Mouse (Mus musculus) liver, embryonic 13.5 days (tissue): ENCODE results near the gene Hoga1. TPM values are rescaled to one million over a fixed set of nuclear protein-coding genes. Genes with fewer than 3 reads are reported as not detected.

Experiments
- ATAC-seq: fragments of 200-750 bp; cut with Nextera tagmentation; 2 replicates; pipeline ENCODE4 v1.8.0; 2017; ENCODE audit warnings: low read depth, mild to moderate bottlenecking, moderate number of reproducible peaks, moderate library complexity
- DNase-seq: peaks from one replicate; pipeline ENCODE4 v3.0.0; 2022
- H3K27ac ChIP-seq: fragments of 300-500 bp; sonication (generic); 2 replicates; pipeline ENCODE4 v1.5.1; 2015; ENCODE audit warnings: moderate library complexity, mild to moderate bottlenecking, inconsistent platforms
- H3K27me3 ChIP-seq: fragments of 300-500 bp; sonication (generic); 2 replicates; pipeline ENCODE4 v1.6.1; 2015; ENCODE audit warnings: mild to moderate bottlenecking, inconsistent platforms
- H3K36me3 ChIP-seq: fragments of 300-500 bp; sonication (generic); 2 replicates; pipeline ENCODE4 v1.6.1; 2015; ENCODE audit warnings: mild to moderate bottlenecking, inconsistent platforms
- H3K4me1 ChIP-seq: fragments of 300-500 bp; sonication (generic); replicated peaks from 2 replicates; pipeline ENCODE4 v1.6.1; 2015; ENCODE audit warnings: inconsistent platforms
- H3K4me2 ChIP-seq: fragments of 300-500 bp; sonication (generic); 2 replicates; pipeline ENCODE4 v1.6.1; 2015; ENCODE audit warnings: inconsistent platforms, mild to moderate bottlenecking, moderate library complexity
- H3K4me3 ChIP-seq: fragments of 300-500 bp; sonication (generic); replicated peaks from 2 replicates; pipeline ENCODE4 v1.5.1; 2015; ENCODE audit warnings: mild to moderate bottlenecking, inconsistent platforms
- H3K9ac ChIP-seq: fragments of 300-500 bp; sonication (generic); 2 replicates; pipeline ENCODE4 v1.6.1; 2015; ENCODE audit warnings: mild to moderate bottlenecking, inconsistent platforms
- H3K9me3 ChIP-seq: fragments of 300-500 bp; sonication (generic); replicated peaks from 2 replicates; pipeline ENCODE4 v1.6.1; 2016; ENCODE audit warnings: inconsistent platforms
- WGBS: fragments of 180-500 bp; shearing (Covaris S2); methylation state at CpG from one replicate; pipeline ENCODE4 v1.1.7; 2015; ENCODE audit not compliant: insufficient replicate concordance; 5-methylcytosine and 5-hydroxymethylcytosine counted together
- polyA plus RNA-seq: library from polyadenylated mRNA; unstranded; fragments of >200 nt; fragmentation: Nextera tagmentation; extraction: Ambion mirVana; gene quantifications from 2 replicates; pipeline ENCODE4 v1.2.1, GENCODE M21; 2015

Hoga1 gene
- polyA plus RNA-seq, 1 experiment from 2014 or later = 21.9 TPM

DNA sequence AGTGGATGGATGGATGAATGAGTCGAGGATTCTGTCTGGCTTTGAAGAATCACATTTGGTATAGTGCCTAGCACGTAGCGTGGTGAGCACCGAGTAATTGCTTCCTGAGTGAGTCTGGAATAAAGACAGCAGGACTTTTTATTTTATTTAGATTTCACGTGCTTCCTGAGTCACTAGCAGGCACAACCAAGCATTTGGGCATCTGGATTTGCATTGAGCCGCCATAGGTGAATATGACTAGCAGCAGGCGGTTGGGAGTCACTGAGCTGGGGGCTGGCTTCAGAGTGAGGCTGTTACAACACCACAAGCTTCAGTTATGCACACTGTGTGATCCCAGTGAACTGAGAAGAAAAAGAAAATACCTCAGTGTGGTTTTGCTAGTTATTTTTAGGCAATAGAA, 36.3 kb upstream of the Hoga1 start:
- Histone ChIP-seq H3K36me3 (no peaks in the 10 kb centered on the region), H3K27ac (no peak overlapping the region), H3K4me3 (no peak overlapping the region), H3K9me3 (no peaks in the 10 kb centered on the region), H3K27me3 (no peaks in the 10 kb centered on the region), H3K4me1 (peaks cover 32% of the 10 kb centered on the region), H3K9ac (no peak overlapping the region), H3K4me2 (no peak overlapping the region)
- 64% methylated on average over 7 of the region's 7 CpGs for WGBS
- DNase-seq (no peak), ATAC-seq (no peak)

DNA sequence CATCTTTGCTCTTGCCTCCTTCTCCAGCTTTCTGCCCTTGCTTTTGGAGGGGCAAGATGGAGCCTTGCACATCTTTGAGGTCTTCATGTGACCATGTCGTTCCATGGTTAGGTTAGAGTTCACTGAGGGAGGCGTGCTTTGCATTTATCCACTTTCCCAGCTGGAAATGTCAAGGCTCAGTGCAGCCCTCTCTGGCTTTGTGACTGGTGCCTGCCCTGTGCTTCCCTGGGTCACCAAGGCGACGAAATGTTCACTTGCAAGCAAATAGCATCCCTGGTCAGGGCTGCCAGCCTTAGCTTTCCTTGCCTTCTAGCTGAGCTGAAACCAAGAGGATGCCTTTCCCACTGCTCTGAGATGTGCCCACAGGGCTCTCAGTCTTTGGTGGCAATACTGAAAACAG, 35.0 kb upstream of the Hoga1 start:
- ATAC-seq = no peak
- Histone ChIP-seq H3K27me3 (no peaks in the 10 kb centered on the region), H3K9me3 (no peaks in the 10 kb centered on the region), H3K4me2 (no peak overlapping the region), H3K27ac (no peak overlapping the region), H3K4me3 (no peak overlapping the region), H3K4me1 (peaks cover 18% of the 10 kb centered on the region), H3K36me3 (no peaks in the 10 kb centered on the region), H3K9ac (no peak overlapping the region)
- 58% methylated on average over 4 of the region's 4 CpGs for whole genome bisulfite sequencing
- DNase-seq = no peak

DNA sequence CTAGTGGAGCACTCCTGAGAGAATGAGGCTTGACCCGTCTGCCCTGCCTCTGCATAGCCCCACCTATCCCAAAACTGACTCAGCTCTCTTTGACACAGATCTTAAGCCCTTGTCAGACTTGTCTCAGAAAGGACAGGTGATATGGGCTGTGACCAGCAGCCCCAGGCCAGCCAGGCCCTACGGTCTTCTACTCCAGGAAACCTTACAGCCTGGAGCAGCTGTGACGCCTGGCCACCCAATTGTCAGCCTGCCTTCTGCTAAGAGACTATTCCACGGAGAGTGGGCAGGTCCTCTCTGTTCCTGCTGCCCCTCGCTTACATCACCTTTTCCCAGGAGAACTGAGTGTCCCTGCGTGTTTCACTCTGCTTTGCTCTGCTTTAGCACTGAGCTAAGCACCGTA, 34.3 kb upstream of the Hoga1 start:
- DNase-seq (no peak), ATAC-seq (no peak)
- Histone ChIP-seq H3K27ac (no peak overlapping the region), H3K36me3 (no peaks in the 10 kb centered on the region), H3K9ac (no peak overlapping the region), H3K4me3 (no peak overlapping the region), H3K9me3 (no peaks in the 10 kb centered on the region), H3K4me2 (no peak overlapping the region), H3K27me3 (no peaks in the 10 kb centered on the region), H3K4me1 (peaks cover 11% of the 10 kb centered on the region)
- 71% methylated on average over 7 of the region's 7 CpGs for WGBS

DNA sequence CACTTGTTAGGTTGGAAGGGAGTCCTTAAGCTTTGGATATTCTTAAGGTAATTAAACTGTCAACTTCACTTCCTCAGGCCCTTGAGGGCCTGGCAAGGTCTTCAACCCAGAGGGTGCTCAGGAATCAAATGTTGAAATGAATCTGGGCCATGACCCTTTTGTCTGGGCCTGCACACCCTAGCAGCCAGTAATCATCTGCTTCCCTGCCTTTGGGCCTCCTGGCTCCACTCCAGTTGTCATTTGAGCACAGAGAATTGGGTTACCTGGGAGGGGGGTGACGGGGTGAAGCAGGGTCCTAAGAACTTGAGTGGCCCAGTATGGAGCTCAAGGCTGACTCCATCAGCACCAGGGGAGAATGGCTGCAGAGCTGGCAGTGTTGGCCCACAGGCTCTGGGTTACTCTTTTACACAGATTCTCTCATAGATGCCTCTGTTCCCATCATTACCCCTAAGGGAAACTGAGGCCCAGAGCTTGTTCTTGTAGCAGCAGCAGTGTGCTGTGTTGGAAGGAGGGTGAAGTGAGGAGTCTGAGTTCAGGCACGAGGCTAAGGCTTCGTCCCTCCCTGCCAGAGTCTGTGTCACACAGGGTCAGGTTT, 31.1 kb upstream of the Hoga1 start:
- ATAC-seq (no peak), DNase-seq (no peak)
- 67% methylated on average over 3 of the region's 3 CpGs for WGBS

DNA sequence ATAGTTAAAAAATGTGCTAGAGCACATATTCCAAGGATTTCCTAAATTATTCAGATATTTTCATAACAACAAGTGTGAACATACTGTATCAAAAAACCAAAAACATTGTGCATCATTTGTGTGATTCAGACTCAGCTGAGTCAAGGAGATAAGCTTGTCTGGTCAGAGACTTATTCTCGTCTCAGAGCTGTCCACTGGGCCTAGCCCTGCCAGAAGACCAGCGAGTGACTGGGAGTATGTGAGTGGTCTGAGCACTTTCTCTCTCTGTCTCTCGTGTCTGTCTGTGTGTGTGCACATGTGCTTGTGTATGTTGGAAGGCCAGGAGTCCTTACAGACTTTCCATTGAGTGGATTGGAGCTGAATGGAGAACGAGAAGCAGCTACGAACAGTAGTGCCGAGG, 30.4 kb upstream of the Hoga1 start:
- 65% methylated on average over 6 of the region's 6 CpGs for WGBS
- H3K9me3 ChIP-seq = no peaks in the 10 kb centered on the region
- no peak overlapping the region for H3K27ac ChIP-seq
- no peaks in the 10 kb centered on the region for H3K27me3 ChIP-seq
- ATAC-seq (no peak), DNase-seq (no peak)
- H3K9ac ChIP-seq = no peak overlapping the region
- H3K36me3 ChIP-seq = no peaks in the 10 kb centered on the region
- H3K4me2 ChIP-seq = no peak overlapping the region
- H3K4me1 ChIP-seq = peaks cover 16% of the 10 kb centered on the region
- no peak overlapping the region for H3K4me3 ChIP-seq

More for the DNA sequence above, 31.1 kb upstream of the Hoga1 start:
- H3K36me3 ChIP-seq = no peaks in the 10 kb centered on the region
- no peak overlapping the region for H3K4me3 ChIP-seq
- no peaks in the 10 kb centered on the region for H3K9me3 ChIP-seq
- H3K27ac ChIP-seq = no peak overlapping the region
- H3K27me3 ChIP-seq = no peaks in the 10 kb centered on the region
- H3K4me2 ChIP-seq = no peak overlapping the region
- H3K4me1 ChIP-seq = peaks cover 14% of the 10 kb centered on the region
- no peak overlapping the region for H3K9ac ChIP-seq

DNA sequence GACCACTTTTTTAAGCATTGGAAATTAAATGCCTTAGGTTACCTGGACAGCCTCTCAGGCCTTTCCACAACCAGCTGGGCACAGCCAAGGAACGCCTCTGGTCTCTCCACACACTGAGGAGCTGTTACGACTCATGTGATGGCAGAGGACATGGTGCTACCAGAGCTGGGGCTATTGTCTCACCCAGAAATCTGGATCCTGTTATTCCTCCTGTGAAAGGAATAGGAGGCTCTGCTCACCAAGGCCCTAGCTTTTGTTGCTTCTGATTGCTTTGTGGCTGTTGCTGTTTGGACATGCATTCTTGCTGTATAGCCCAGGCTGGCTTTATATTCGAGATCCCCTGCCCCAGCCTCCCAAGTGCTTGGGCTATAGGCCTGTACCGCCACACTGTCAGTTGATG, 29.2 kb upstream of the Hoga1 start:
- no peaks in the 10 kb centered on the region for H3K36me3 ChIP-seq
- no peak overlapping the region for H3K4me3 ChIP-seq
- no peak for DNase-seq
- peaks cover 16% of the 10 kb centered on the region for H3K4me1 ChIP-seq
- no peak overlapping the region for H3K9ac ChIP-seq
- H3K27ac ChIP-seq = no peak overlapping the region
- H3K9me3 ChIP-seq = no peaks in the 10 kb centered on the region
- ATAC-seq = no peak
- WGBS = 70% methylated on average over 4 of the region's 4 CpGs
- H3K27me3 ChIP-seq = no peaks in the 10 kb centered on the region
- no peak overlapping the region for H3K4me2 ChIP-seq

DNA sequence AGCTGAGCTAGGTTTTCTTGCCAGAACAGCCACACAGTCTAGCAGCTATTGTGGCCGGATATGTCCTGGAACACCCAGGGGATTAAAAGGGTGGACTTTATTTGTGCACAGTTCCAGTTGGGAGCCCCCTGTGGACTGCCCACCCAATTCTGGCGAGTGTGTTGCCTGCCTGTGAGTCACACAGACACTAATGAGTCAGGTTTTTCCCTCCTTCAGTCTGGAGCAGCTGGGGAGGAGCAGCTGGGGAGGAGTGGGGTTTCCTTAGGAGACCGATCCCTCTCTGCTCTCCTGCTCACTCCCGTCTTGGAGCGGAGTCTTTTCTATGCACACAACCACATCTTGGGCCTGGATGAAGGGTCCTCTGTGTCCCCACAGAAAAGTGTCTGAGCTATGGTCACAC, 28.6 kb upstream of the Hoga1 start:
- ATAC-seq (no peak), DNase-seq (no peak)
- H3K27ac ChIP-seq = 0 out of 2 replicates have a peak overlapping the region, but pooled peaks have one; percentile 12
- H3K4me2 ChIP-seq = no peak overlapping the region
- no peaks in the 10 kb centered on the region for H3K9me3 ChIP-seq
- WGBS = 70% methylated on average over 5 of the region's 5 CpGs
- no peak overlapping the region for H3K4me3 ChIP-seq
- no peak overlapping the region for H3K9ac ChIP-seq
- H3K36me3 ChIP-seq = no peaks in the 10 kb centered on the region
- no peaks in the 10 kb centered on the region for H3K27me3 ChIP-seq
- H3K4me1 ChIP-seq = peaks cover 16% of the 10 kb centered on the region

DNA sequence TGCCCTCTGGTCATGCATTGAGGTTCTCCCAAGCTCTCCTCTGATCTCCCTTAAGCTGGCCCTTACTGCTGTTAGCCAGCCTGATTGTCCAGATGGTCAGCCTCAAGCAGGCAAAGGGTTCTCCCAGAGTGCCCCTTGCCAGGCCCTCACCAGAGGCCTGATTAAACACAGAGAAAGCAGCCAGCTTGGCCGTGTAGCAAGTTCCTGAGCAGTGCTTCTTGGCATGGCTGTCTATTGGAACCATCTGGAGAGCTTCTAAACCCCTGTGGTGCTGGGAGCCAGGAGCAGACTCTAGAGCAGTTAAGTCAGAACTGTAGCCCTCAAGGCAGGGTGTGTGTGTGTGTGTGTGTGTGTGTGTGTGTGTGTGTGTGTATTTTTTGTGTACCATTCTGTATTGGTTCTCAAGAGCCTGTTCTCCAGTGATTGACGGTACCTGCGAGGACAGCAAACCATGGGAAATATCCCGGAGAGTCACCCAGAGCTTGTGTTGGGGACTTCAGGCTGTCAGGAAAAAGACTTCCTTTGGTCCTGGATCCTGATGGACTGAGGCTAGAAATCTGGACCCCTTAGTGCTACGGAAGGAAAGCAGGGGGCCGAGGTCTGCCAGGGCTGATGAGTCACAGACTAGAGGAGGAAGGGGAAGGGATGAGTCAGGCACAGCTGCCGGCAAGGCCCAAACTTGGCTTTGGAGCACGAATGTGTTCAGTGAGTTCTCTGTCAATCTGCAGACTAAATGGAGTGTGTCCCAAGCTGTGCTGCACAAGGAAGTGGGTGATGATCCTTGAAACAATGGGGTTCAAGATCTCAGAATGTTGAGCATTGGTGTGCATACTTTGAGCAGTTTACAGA, 27.8 kb upstream of the Hoga1 start:
- DNase-seq (no peak), ATAC-seq (no peak)
- H3K27ac ChIP-seq = peak overlapping the region; percentile 12; the same call in 1 of the 2 replicates
- H3K9ac ChIP-seq = no peak overlapping the region
- H3K36me3 ChIP-seq = no peaks in the 10 kb centered on the region
- peaks cover 16% of the 10 kb centered on the region for H3K4me1 ChIP-seq
- H3K4me2 ChIP-seq = no peak overlapping the region
- no peaks in the 10 kb centered on the region for H3K27me3 ChIP-seq
- no peak overlapping the region for H3K4me3 ChIP-seq
- H3K9me3 ChIP-seq = no peaks in the 10 kb centered on the region
- WGBS = 27% methylated on average over 8 of the region's 8 CpGs

DNA sequence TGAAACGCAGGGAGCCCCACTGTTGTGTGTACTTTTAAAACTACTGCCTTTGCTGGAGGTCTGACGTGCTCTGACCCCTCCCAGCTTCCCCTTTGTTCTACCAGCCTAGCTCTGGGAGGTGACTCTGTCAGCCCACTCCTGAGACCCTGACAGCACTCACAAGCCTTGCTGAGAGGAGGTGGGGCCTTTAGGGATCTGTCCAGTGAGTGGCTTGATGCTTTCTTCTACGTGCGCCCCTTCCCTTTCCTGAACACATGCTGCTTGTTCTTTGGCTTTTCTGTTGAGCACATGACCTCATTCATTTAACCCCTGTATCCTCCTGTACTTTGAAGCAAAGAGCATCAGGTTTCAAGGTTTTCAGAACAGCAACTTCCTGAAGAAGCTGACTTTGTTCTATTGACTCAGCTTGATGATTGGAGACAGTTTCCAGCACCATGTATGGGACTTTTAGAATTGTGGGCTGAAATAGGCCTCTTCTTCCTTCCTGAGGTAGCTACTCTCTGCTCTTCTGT, 26.3 kb upstream of the Hoga1 start:
- no peak overlapping the region for H3K4me2 ChIP-seq
- H3K4me1 ChIP-seq = peaks cover 16% of the 10 kb centered on the region
- H3K9me3 ChIP-seq = no peaks in the 10 kb centered on the region
- H3K36me3 ChIP-seq = no peaks in the 10 kb centered on the region
- 0 out of 2 replicates have a peak overlapping the region, but pooled peaks have one; percentile 19 for H3K27ac ChIP-seq
- WGBS = 39% methylated on average over 4 of the region's 4 CpGs
- DNase-seq = no peak
- H3K9ac ChIP-seq = no peak overlapping the region
- no peak overlapping the region for H3K4me3 ChIP-seq
- H3K27me3 ChIP-seq = no peaks in the 10 kb centered on the region
- no peak for ATAC-seq

DNA sequence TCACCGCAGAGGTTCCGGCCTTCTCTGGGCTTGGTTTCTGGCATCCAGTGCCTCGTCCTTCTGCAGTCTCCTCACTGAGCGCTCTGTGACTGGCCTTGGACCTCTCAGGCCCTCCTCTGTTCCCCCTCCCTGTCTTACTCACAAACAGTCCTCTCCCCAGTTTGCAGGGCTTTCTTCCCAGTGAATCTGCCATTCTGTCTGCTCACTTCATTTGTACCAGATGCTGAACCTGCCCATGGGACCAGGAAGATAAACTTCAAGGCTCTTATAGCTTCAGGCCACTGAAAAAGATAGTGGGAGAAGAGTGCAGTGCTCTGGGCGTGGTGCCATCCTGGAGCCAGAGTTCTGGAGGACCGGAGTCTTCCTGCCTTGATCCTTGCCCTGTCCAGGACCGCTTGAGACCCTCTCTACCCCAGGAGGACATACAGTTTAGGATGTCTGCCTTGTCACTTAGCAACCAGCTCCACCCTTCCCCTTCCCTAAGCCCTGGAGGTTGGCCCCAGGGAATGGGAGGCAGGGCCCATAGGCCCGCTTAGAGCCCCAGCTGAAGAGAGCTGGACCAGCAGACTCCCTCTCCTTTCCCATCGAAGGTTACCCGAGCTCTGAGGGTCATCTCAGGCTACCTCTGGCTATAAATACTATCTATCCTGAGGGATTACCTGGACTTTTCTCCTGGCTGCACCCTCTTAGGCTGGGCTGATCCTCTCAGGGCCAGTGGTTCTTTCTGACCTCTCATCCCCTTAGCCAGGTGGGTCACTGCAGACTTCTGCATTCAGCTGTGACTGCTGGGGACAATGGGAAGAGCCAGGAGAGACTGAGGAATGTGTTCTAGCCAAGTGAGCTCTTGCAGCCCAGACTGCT, 23.5 kb upstream of the Hoga1 start:
- peaks cover 14% of the 10 kb centered on the region for H3K4me1 ChIP-seq
- no peak for DNase-seq
- H3K27me3 ChIP-seq = no peaks in the 10 kb centered on the region
- no peak overlapping the region for H3K27ac ChIP-seq
- no peaks in the 10 kb centered on the region for H3K36me3 ChIP-seq
- ATAC-seq = no peak
- H3K4me2 ChIP-seq = no peak overlapping the region
- no peak overlapping the region for H3K4me3 ChIP-seq
- 67% methylated on average over 10 of the region's 10 CpGs for WGBS
- no peak overlapping the region for H3K9ac ChIP-seq
- H3K9me3 ChIP-seq = no peaks in the 10 kb centered on the region

DNA sequence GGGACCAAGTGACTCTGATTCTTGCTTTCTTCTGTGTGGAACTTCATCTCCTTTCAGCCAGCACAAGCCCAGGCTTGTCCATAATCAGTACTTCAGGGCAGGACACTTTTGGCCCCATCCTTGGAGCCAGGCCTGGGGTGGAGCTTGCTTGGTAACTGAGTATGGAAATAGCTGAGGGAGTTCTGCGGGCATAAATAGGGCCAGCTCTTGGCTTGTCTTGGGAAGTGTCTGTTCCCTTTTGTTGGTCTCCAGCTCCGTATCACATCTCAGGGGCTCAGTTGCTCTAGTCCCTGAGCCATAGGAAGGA, 22.9 kb upstream of the Hoga1 start:
- Histone ChIP-seq H3K4me3 (no peak overlapping the region), H3K27ac (no peak overlapping the region), H3K36me3 (no peaks in the 10 kb centered on the region), H3K27me3 (no peaks in the 10 kb centered on the region), H3K4me2 (no peak overlapping the region), H3K9ac (no peak overlapping the region), H3K9me3 (no peaks in the 10 kb centered on the region), H3K4me1 (peaks cover 14% of the 10 kb centered on the region)
- DNase-seq (no peak), ATAC-seq (no peak)
- 62% methylated on average over 2 of the region's 2 CpGs for WGBS
